Mouse (Mus musculus): Measurements from ENCODE around the gene Neurod1.

The Neurod1 gene

DNA sequence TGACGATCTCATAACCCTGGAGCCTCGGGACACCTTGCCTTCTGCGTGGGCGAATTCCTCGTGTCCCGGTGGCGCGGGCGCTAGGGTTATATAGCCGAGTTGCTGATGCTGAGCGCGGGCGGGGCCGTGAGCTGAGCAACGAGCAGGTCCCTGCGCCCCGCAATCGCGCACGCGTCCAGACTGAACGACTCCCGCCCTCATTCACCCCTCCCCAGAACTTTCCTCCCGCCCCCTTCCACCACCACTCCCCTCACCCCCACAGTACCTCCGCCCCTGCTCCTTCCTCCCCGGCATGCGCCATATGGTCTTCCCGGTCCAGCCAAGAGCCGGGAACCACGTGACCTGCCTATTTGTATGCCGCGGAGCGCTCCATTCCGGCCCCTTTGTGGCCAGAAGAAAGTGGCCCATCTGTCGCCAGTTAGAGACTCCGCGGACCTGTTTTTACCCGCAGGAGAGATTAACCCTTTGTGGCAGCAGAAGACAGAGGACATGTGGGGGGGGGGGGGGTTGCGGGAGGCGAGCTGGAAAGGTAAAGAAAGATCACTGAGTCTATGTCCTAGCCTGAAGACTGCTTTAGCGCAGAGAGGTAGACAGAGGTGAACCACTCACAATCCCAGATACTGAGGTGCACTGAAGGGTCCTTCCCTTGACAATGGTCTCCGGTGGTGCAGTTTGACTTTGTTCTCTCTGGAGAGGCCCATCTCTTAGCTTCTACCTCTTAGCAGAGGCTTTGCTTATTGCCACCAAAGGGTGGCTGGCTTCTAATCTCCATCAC is at the start of gene Neurod1, which contains the start of gene Cerkl:
Gene Neurod1, minus strand, starts transcription at position 177 of the 775 bp plus-strand sequence.
Gene Cerkl, minus strand, starts transcription at position 211 of the 775 bp plus-strand sequence.
- peak; percentile 79 to 87 for DNase-seq (ENCODE audit: low spot score in 2 of 2)

GRCm38 (mm10) chr2:79498990-79499755 is 42.6 kb upstream of the Neurod1 start:
- peak; percentile 87 to 90 for DNase-seq (ENCODE audit: low spot score in 2 of 2)

DNA sequence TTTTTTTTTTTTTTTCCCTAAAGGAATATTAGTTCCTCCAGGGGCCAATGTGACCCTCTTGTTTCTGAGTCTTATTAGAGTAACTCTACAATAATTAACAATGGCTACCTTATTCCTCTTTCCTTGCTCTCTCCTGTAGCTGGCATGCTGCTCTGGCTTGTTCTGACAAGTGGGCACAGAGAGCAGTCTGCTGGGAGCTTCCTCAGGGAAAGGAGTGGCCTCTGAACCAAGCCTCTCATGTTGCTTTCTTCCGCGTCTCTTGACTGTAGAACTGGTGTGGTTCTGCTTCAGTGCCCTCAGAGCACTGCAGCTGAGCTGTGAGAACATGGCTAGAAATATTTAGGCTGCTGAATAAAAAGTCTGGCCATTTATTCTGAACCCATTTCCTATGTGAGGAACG is 28.6 kb upstream of the Neurod1 start:
- DNase-seq (ENCODE audit: low spot score in 2 of 2) = no peak

DNA sequence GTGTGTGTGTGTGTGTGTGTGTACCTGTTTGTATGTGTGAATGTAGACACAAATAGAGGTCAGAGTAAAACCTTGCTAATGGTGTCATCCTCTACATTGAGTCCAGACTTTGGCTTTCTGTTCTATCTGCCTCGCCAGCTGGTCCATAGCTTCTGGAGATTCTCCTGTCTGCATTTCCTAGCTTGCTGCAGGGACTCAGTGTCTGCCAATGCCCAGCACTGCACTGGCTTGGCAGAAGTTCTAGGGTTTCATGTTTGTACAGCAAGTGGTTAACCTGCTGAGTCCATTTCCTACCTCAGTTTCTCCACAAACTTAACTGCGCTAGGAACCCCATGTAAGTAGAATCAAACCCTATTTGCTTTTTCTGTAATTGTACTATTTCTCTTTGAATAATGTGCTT is 26.0 kb upstream of the Neurod1 start:
- DNase-seq (ENCODE audit: low spot score in 2 of 2) = no peak

GRCm38 (mm10) chr2:79462411-79462810 is 5.9 kb upstream of the Neurod1 start:
- DNase-seq (ENCODE audit: low spot score in 2 of 2) = no peak

DNA sequence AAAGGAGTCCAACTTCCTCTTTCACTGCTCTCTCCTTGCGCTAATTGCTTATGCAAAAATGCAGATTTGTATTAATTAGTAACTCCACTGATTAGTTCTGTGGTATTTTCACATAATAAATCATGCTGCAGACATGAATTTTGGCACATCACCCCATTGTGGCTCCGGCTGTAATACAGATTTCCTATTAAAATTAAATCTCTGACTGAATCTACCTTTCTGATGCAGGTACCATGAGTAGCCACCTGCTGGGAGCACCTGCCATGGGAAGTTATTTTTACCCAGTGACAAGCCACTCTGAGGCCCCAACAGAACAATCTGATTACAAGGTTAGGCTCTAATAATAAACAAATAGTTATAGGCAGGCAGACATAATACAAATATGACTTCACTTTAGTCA is 5.3 kb upstream of the Neurod1 start:
- DNase-seq (ENCODE audit: low spot score in 2 of 2) = no peak

DNA sequence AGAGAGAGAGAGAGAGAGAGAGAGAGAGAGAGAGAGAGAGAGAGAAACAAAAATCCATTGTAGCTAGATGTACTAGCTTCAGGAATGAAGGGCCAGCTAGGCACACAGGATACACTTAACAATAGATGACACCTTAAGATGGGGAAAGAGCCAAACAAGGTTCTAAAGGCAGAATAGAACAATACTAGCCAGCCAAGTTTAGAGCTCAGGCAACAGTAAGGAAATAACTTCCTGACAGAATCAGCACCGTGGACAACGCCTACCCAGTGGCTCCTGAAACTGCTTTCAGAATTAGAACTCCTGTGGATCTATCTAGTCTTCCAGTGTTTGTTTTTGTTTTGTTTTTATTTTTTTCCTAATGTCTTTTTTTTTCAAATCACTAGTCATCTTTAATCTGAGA is 4.0 kb upstream of the Neurod1 start:
- no peak for DNase-seq (ENCODE audit: low spot score in 2 of 2)

GRCm38 (mm10) chr2:79460107-79460506 is 3.6 kb upstream of the Neurod1 start:
- no peak for DNase-seq (ENCODE audit: low spot score in 2 of 2)

GRCm38 (mm10) chr2:79459061-79460045 is 2.8 kb upstream of the Neurod1 start:
- peak in 1 of 2 experiments; percentile 24 for DNase-seq (ENCODE audit: low spot score in 2 of 2)

- no peak for DNase-seq (ENCODE audit: low spot score in 2 of 2)
Measured at GRCm38 (mm10) chr2:79457932-79458331, 1.4 kb upstream of the Neurod1 start.

GRCm38 (mm10) chr2:79457434-79457833 is 883 bp upstream of the Neurod1 start:
- DNase-seq (ENCODE audit: low spot score in 2 of 2) = no peak

- DNase-seq (ENCODE audit: low spot score in 2 of 2) = peak in 1 of 2 experiments; percentile 26
Measured at GRCm38 (mm10) chr2:79455646-79456045, 905 bp downstream of the Neurod1 start.

DNA sequence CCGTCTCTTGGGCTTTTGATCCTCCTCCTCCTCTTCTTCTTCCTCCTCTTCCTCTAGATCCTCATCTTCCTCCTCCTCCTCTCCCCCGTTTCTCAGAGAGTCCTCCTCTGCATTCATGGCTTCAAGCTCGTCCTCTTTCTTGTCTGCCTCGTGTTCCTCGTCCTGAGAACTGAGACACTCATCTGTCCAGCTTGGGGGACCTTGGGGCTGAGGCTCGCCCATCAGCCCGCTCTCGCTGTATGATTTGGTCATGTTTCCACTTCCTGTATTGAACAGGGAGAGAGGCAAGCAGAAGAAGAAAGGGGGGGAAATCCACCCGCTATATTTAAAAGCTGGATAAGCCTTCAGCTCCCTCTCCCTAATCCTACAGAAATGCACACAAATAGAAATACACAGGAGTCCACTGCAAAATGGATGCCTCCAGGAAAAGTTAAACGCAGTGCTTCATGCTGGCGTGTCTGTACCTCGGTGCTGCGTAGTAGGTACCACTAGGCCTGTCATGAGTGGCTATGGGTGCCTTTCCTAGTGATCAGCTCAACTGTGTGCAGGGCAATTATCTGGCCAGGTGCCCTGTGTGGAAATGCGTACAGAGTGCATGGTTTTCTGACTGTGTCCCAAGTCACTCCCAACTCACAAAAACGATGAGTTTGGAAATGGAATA is 1.6 kb downstream of the Neurod1 start:
- peak; percentile 43 to 45 for DNase-seq (ENCODE audit: low spot score in 2 of 2)

GRCm38 (mm10) chr2:79453901-79454781 is 2.4 kb downstream of the Neurod1 start:
- DNase-seq (ENCODE audit: low spot score in 2 of 2) = peak; percentile 62 to 72

DNA sequence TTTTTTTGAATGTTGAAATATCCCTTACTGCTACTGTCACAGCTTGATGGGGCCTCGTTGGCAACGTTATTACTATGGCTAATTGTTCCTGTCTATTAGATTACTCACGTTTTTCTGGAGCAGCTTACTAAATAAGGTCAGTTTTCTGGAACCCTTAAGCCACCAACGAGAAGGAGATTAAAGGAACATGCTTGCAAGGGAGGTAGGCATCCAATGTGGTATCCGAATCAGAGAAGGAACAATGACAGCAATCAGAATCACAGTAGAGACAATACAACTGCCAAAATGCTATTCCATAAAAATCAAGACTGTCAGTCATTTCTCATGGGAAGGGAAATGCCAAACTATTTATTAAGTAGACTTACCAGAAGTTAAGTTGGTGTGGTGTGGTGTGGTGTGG is 5.1 kb downstream of the Neurod1 start:
- no peak for DNase-seq (ENCODE audit: low spot score in 2 of 2)

DNA sequence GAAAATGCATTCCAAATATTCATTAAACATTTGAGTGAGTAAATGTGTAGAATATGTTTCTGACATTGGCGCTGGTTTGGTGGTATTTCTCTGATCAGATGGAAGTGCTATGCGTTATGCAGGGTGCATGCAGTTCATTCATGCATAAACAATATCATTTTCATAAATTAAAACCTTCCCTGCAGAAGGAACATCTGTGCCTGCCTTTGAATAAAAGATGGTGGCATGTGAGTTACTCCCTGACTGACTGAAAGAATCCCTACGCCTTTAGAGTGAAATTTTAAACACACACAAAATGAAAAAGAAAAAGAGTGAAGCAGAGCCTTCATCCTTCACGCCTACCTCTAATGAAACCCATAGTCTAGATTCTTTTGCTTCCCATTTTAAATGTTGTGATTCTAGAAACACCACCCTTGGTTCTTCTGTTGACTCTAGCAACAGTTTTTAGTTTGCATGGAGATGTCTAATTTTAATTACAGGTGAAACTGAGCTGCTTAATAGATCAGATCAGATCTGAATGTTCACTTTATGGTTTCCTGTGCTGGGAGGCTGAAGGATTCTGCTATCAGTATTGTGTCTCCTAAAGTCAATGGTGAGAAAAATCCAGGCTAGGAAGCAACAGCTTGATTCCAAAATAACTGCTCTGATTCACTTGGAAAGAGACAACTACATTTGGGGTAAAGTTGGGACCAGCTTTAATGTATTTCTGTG is 5.7 kb downstream of the Neurod1 start:
- no peak for DNase-seq (ENCODE audit: low spot score in 2 of 2)

GRCm38 (mm10) chr2:79449371-79449770 is 7.2 kb downstream of the Neurod1 start:
- DNase-seq (ENCODE audit: low spot score in 2 of 2) = no peak

DNA sequence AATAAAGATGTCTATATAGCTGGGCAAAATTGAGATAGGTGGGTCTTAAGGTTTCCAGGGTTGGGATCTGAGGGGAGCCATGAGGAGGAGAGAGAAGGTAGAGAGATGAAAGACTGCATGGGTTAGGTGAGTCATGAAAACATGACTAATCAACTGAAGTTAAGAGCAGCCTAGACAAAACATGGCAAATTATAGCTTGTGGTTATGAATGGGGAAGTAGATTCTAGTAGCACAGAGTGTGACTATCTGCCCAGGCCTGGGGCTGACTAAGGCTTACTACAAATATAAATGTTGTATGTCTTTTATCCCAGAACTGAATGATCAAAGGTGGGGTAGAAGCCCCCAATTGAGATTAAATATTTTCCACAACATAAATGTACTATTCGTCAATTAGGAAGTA is 9.4 kb downstream of the Neurod1 start:
- DNase-seq (ENCODE audit: low spot score in 2 of 2) = no peak

- no peak for DNase-seq (ENCODE audit: low spot score in 2 of 2)
Measured at GRCm38 (mm10) chr2:79443861-79444620, 12.5 kb downstream of the Neurod1 start.

Data from right cerebral cortex, postnatal 10 days (tissue).